Mouse (Mus musculus) neural tube, embryonic 11.5 days (tissue): ENCODE results near the gene Wdr25. TPM values are rescaled to one million over a fixed set of nuclear protein-coding genes. Genes with fewer than 3 reads are reported as not detected.
A peak's percentile ranks its signal among the peaks of the same experiment; 100 is the strongest.

Experiments used
- ATAC-seq: fragments of 200-750 bp; cut with Nextera tagmentation; 2 replicates; pipeline ENCODE4 v1.8.0; 2017; ENCODE audit warnings: moderate number of reproducible peaks, mild to moderate bottlenecking, moderate TSS enrichment, moderate library complexity; ENCODE audit not compliant: insufficient read depth, low FRiP score, low TSS enrichment
- DNase-seq: peaks from one replicate; pipeline ENCODE4 v3.0.0-alpha.2; 2015; ENCODE audit warnings: low spot score
- H3K27ac ChIP-seq: fragments of 300-500 bp; sonication (generic); 2 replicates; pipeline ENCODE4 v1.5.1; 2014; ENCODE audit warnings: low read depth, mild to moderate bottlenecking, low read length
- H3K27me3 ChIP-seq: fragments of 300-500 bp; sonication (generic); 2 replicates; pipeline ENCODE4 v1.6.1; 2014; ENCODE audit warnings: mild to moderate bottlenecking, low read length, mixed read lengths; ENCODE audit not compliant: control insufficient read depth, insufficient read depth
- H3K36me3 ChIP-seq: fragments of 300-500 bp; sonication (generic); 2 replicates; pipeline ENCODE4 v1.6.1; 2014; ENCODE audit warnings: mild to moderate bottlenecking, low read length, moderate library complexity, mixed read lengths; ENCODE audit not compliant: control insufficient read depth, insufficient read depth
- H3K4me1 ChIP-seq: fragments of 300-500 bp; sonication (generic); 2 replicates; pipeline ENCODE4 v1.6.1; 2014; ENCODE audit warnings: low read length, mixed read lengths; ENCODE audit not compliant: control insufficient read depth, insufficient read depth
- H3K4me2 ChIP-seq: fragments of 300-500 bp; sonication (generic); 2 replicates; pipeline ENCODE4 v1.6.1; 2014; ENCODE audit warnings: low read depth, mild to moderate bottlenecking, moderate library complexity
- H3K4me3 ChIP-seq: fragments of 300-500 bp; sonication (generic); 2 replicates; pipeline ENCODE4 v1.5.1; 2014; ENCODE audit warnings: low read depth, low read length
- H3K9ac ChIP-seq: fragments of 300-500 bp; sonication (generic); 2 replicates; pipeline ENCODE4 v1.6.1; 2014; ENCODE audit warnings: mild to moderate bottlenecking, low read length
- H3K9me3 ChIP-seq: fragments of 300-500 bp; sonication (generic); 2 replicates; pipeline ENCODE4 v1.6.1; 2016; ENCODE audit warnings: low read length; ENCODE audit not compliant: control insufficient read depth
- WGBS: fragments of 180-500 bp; shearing (Covaris S2); extraction: QIAGEN DNeasy Blood & Tissue Kit; methylation state at CpG from one replicate; pipeline ENCODE4 v1.1.7; 2014; 5-methylcytosine and 5-hydroxymethylcytosine counted together
- polyA plus RNA-seq: library from polyadenylated mRNA; unstranded; fragments of >200 nt; fragmentation: Nextera tagmentation; extraction: Ambion mirVana; gene quantifications from 2 replicates; pipeline ENCODE4 v1.2.1, GENCODE M21; 2014

Wdr25 gene
- polyA plus RNA-seq, 1 experiment from 2014 or later, result 5.2 TPM

GRCm38 (mm10) chr12:109023780-109024179 lies 130.3 kb downstream of the Wdr25 start:
- Histone ChIP-seq H3K4me1 (no peaks in the 10 kb centered on the region; the same call in 1 of the 2 replicates), H3K9ac (no peak overlapping the region), H3K4me2 (no peak overlapping the region), H3K27me3 (no peaks in the 10 kb centered on the region), H3K4me3 (no peak overlapping the region), H3K27ac (no peak overlapping the region), H3K36me3 (no peaks in the 10 kb centered on the region), H3K9me3 (no peaks in the 10 kb centered on the region)
- DNase-seq (peak; percentile 42), ATAC-seq (no peak)
- 61% methylated on average over 9 of the region's 9 CpGs for WGBS

- DNase-seq, result no peak
- no peak for ATAC-seq
- H3K4me1 ChIP-seq, result no peaks in the 10 kb centered on the region
- no peak overlapping the region for H3K4me3 ChIP-seq
- peaks cover 21% of the 10 kb centered on the region for H3K27me3 ChIP-seq
- H3K9ac ChIP-seq, result no peak overlapping the region
- no peaks in the 10 kb centered on the region for H3K9me3 ChIP-seq
- no peaks in the 10 kb centered on the region for H3K36me3 ChIP-seq
- no peak overlapping the region for H3K27ac ChIP-seq
- no peak overlapping the region for H3K4me2 ChIP-seq
- WGBS, result 66% methylated on average over 2 of the region's 2 CpGs
These were observed 143.6 kb downstream of the Wdr25 start for GRCm38 (mm10) chr12:109037026-109037425.

GRCm38 (mm10) chr12:109038179-109038819 lies 144.9 kb downstream of the Wdr25 start:
- H3K9ac ChIP-seq, result no peak overlapping the region

GRCm38 (mm10) chr12:109039311-109039710 lies 145.9 kb downstream of the Wdr25 start:
- H3K4me1 ChIP-seq, result no peaks in the 10 kb centered on the region
- ATAC-seq (no peak), DNase-seq (no peak)
- no peak overlapping the region for H3K27ac ChIP-seq
- no peak overlapping the region for H3K4me2 ChIP-seq
- peaks cover 3% of the 10 kb centered on the region for H3K27me3 ChIP-seq
- H3K4me3 ChIP-seq, result no peak overlapping the region
- H3K9ac ChIP-seq, result no peak overlapping the region
- no peaks in the 10 kb centered on the region for H3K9me3 ChIP-seq
- 79% methylated on average over 7 of the region's 7 CpGs for WGBS
- H3K36me3 ChIP-seq, result no peaks in the 10 kb centered on the region

More at GRCm38 (mm10) chr12:109038179-109038819, 144.9 kb downstream of the Wdr25 start:
- Histone ChIP-seq H3K9me3 (no peaks in the 10 kb centered on the region), H3K27ac (no peak overlapping the region), H3K4me2 (no peak overlapping the region), H3K4me3 (no peak overlapping the region), H3K27me3 (peaks cover 12% of the 10 kb centered on the region), H3K36me3 (no peaks in the 10 kb centered on the region), H3K4me1 (no peaks in the 10 kb centered on the region)
- DNase-seq, result no peak
- ATAC-seq, result no peak
- whole genome bisulfite sequencing, result 46% methylated on average over 14 of the region's 14 CpGs

- H3K27me3 ChIP-seq, result no peaks in the 10 kb centered on the region
- 0 out of 2 replicates have a peak, but pooled peaks have one; percentile 14 for ATAC-seq
These were observed 151.1 kb downstream of the Wdr25 start for GRCm38 (mm10) chr12:109044497-109044896.

GRCm38 (mm10) chr12:109045581-109045980 lies 152.2 kb downstream of the Wdr25 start:
- no peak overlapping the region for H3K9ac ChIP-seq

More at GRCm38 (mm10) chr12:109044497-109044896, 151.1 kb downstream of the Wdr25 start:
- H3K9me3 ChIP-seq, result no peaks in the 10 kb centered on the region
- no peak overlapping the region for H3K4me2 ChIP-seq
- WGBS, result 13% methylated on average over 5 of the region's 5 CpGs
- no peaks in the 10 kb centered on the region for H3K4me1 ChIP-seq
- H3K9ac ChIP-seq, result no peak overlapping the region
- H3K36me3 ChIP-seq, result no peaks in the 10 kb centered on the region
- no peak overlapping the region for H3K4me3 ChIP-seq
- DNase-seq, result no peak
- no peak overlapping the region for H3K27ac ChIP-seq

GRCm38 (mm10) chr12:109049949-109050348 lies 156.5 kb downstream of the Wdr25 start:
- Histone ChIP-seq H3K4me1 (peaks cover 18% of the 10 kb centered on the region), H3K9me3 (no peaks in the 10 kb centered on the region), H3K27me3 (peaks cover 44% of the 10 kb centered on the region), H3K9ac (no peak overlapping the region), H3K4me2 (no peak overlapping the region), H3K36me3 (no peaks in the 10 kb centered on the region), H3K4me3 (no peak overlapping the region), H3K27ac (no peak overlapping the region)
- DNase-seq (no peak), ATAC-seq (no peak)
- 88% methylated on average over 4 of the region's 4 CpGs for WGBS

More at GRCm38 (mm10) chr12:109045581-109045980, 152.2 kb downstream of the Wdr25 start:
- WGBS, result 81% methylated on average over 7 of the region's 7 CpGs
- H3K4me1 ChIP-seq, result no peaks in the 10 kb centered on the region
- DNase-seq (no peak), ATAC-seq (no peak)
- no peaks in the 10 kb centered on the region for H3K36me3 ChIP-seq
- H3K9me3 ChIP-seq, result no peaks in the 10 kb centered on the region
- H3K27me3 ChIP-seq, result peaks cover under 1% of the 10 kb centered on the region; the same call in 1 of the 2 replicates
- no peak overlapping the region for H3K4me3 ChIP-seq
- H3K4me2 ChIP-seq, result no peak overlapping the region
- no peak overlapping the region for H3K27ac ChIP-seq

- peak overlapping the region; percentile 50 for H3K4me3 ChIP-seq
- WGBS, result under 1% methylated on average over 91 of the region's 105 CpGs
- ATAC-seq (peak; percentile 24), DNase-seq (peak; percentile 36)
- no peaks in the 10 kb centered on the region for H3K9me3 ChIP-seq
- peak overlapping the region; percentile 91 for H3K4me2 ChIP-seq
- H3K27me3 ChIP-seq, result peaks cover 56% of the 10 kb centered on the region
- peak overlapping the region; percentile 56 for H3K9ac ChIP-seq
- H3K4me1 ChIP-seq, result peaks cover 20% of the 10 kb centered on the region
- H3K27ac ChIP-seq, result no peak overlapping the region
- no peaks in the 10 kb centered on the region for H3K36me3 ChIP-seq
These were observed 159.8 kb downstream of the Wdr25 start for GRCm38 (mm10) chr12:109053020-109053806.
